17 mouse cellular contexts compared by ENCODE assay signal in the genomic region with DNA sequence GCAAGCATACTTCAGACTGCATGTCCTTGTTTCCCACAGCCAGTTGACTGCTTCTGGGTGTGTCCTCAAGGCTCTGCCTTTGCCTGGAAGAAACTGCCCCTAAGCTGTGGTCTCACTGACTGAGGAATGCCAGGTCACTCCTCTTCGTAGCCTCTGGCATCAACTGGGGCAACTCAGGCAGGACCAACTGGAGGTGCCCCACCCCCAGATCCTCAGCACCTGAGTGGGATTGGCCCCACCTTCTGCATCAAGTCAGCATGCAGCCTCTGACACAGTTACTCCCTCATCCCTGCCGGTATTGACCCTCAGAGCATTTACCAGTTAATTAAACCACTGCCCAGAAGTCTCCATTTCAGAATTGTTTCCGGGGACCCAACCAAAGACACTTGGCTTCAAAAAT. TPM values are rescaled to one million over a fixed set of nuclear protein-coding genes. Genes with fewer than 3 reads are reported as not detected.
DNase-seq lines count a peak whose midpoint lies in the region; ATAC-seq and TF ChIP-seq lines count a peak whose summit lies in the region.
"Had no signal": no experiment of that assay in that cellular context is flagged by ENCODE, and none has a peak within 500 bp of the region (broad histone marks: within the 10 kb centered on the region; RNA-seq: fewer than 3 reads in every experiment).

No protein-coding gene starts in this region.

- TF ChIP-seq CTCF in lung, embryonic 14.5 days (IDR thresholded peaks at IDR 0.05; ENCODE audit: low read depth) = no peak
- TF ChIP-seq CTCF in lung, adult 2 months (IDR thresholded peaks at IDR 0.05; ENCODE audit: insufficient read depth, low read length) = no peak
- no peak for TF ChIP-seq CTCF in small intestine, adult 2 months (IDR thresholded peaks at IDR 0.05; ENCODE audit: extremely low read depth, insufficient read length, insufficient replicate concordance, low read depth, low read length)
- no peak for TF ChIP-seq CTCF in cerebellum, adult 2 months (IDR thresholded peaks at IDR 0.05; ENCODE audit: borderline replicate concordance, insufficient read depth, low read depth, low read length)

- H3K36me3 ChIP-seq in lung, embryonic 14.5 days (ENCODE audit: insufficient read depth) = no peaks in the 10 kb centered on the region
- H3K36me3 ChIP-seq in lung, embryonic 16.5 days (ENCODE audit: control insufficient read depth, insufficient read depth, low read length) = no peaks in the 10 kb centered on the region
- H3K36me3 ChIP-seq in small intestine, adult 2 months (ENCODE audit: control insufficient read depth, insufficient read depth, low read length) = no peaks in the 10 kb centered on the region
- H3K36me3 ChIP-seq: heart, embryonic 10.5 days; hindbrain, embryonic 10.5 days; intestine, embryonic 15.5 days; limb, embryonic 12.5 days; neural tube, embryonic 15.5 days had no signal

- H3K9me3 ChIP-seq in lung, embryonic 14.5 days (ENCODE audit: low read depth, low read length) = no peaks in the 10 kb centered on the region
- H3K9me3 ChIP-seq in lung, embryonic 16.5 days (ENCODE audit: control insufficient read depth, low read length) = no peaks in the 10 kb centered on the region
- H3K9me3 ChIP-seq: heart, embryonic 10.5 days; hindbrain, embryonic 10.5 days; intestine, embryonic 15.5 days; limb, embryonic 12.5 days; neural tube, embryonic 15.5 days had no signal

- no peak overlapping the region for H3K4me3 ChIP-seq in lung, embryonic 14.5 days (ENCODE audit: low read depth, low read length)
- no peak overlapping the region for H3K4me3 ChIP-seq in lung, adult 2 months (replicated peaks; ENCODE audit: extremely low read depth, low read depth, low read length)
- H3K4me3 ChIP-seq in lung, embryonic 16.5 days (ENCODE audit: low read length) = no peak overlapping the region
- H3K4me3 ChIP-seq in small intestine, adult 2 months (ENCODE audit: low read depth, low read length) = no peak overlapping the region
- H3K4me3 ChIP-seq in cerebellum, adult 2 months (replicated peaks; ENCODE audit: insufficient read depth, low read depth, low read length) = no peak overlapping the region
- H3K4me3 ChIP-seq: gastrocnemius, adult 2 months; heart, embryonic 10.5 days; hindbrain, embryonic 10.5 days; intestine, embryonic 15.5 days; limb, embryonic 12.5 days; neural tube, embryonic 15.5 days had no signal

- no peak overlapping the region for H3K9ac ChIP-seq in lung, embryonic 14.5 days
- H3K9ac ChIP-seq in lung, embryonic 16.5 days (ENCODE audit: low read length) = no peak overlapping the region
- H3K9ac ChIP-seq: intestine, embryonic 15.5 days; limb, embryonic 12.5 days; neural tube, embryonic 15.5 days had no signal

- no peak for TF ChIP-seq POLR2A in lung, adult 2 months (IDR thresholded peaks at IDR 0.05; ENCODE audit: borderline replicate concordance, extremely low read depth, low read depth, low read length)
- TF ChIP-seq POLR2A in small intestine, adult 2 months (IDR thresholded peaks at IDR 0.05; ENCODE audit: low read depth, low read length) = no peak
- TF ChIP-seq POLR2A in cerebellum, adult 2 months (IDR thresholded peaks at IDR 0.05; ENCODE audit: borderline replicate concordance, insufficient read depth, low read length) = no peak

- no peaks in the 10 kb centered on the region for H3K27me3 ChIP-seq in lung, embryonic 14.5 days (ENCODE audit: insufficient read depth, low read length)
- no peaks in the 10 kb centered on the region for H3K27me3 ChIP-seq in lung, embryonic 16.5 days (ENCODE audit: control insufficient read depth, insufficient read depth, low read depth, low read length)
- H3K27me3 ChIP-seq in small intestine, adult 2 months (ENCODE audit: control insufficient read depth, insufficient read depth, low read length) = no peaks in the 10 kb centered on the region
- no peaks in the 10 kb centered on the region; the same call in 1 of the 2 replicates for H3K27me3 ChIP-seq in cerebellum, adult 2 months (ENCODE audit: control insufficient read depth, insufficient read depth, low read length)
- H3K27me3 ChIP-seq: intestine, embryonic 15.5 days; limb, embryonic 12.5 days; neural tube, embryonic 15.5 days; Patski had no signal

- H3K27ac ChIP-seq in lung, embryonic 14.5 days (ENCODE audit: low read depth) = no peak overlapping the region
- peak overlapping the region; percentile 39; the same call in 1 of the 2 replicates for H3K27ac ChIP-seq in lung, embryonic 16.5 days (ENCODE audit: low read length)
- peak overlapping the region; percentile 13; the same call in 1 of the 2 replicates for H3K27ac ChIP-seq in small intestine, adult 2 months (ENCODE audit: insufficient read depth, low read depth, low read length)
- no peak overlapping the region for H3K27ac ChIP-seq in cerebellum, adult 2 months (ENCODE audit: insufficient read depth, low read length)
- H3K27ac ChIP-seq: gastrocnemius, adult 2 months; intestine, embryonic 15.5 days; limb, embryonic 12.5 days; neural tube, embryonic 15.5 days had no signal

- DNase-seq in lung, embryonic 14.5 days = no peak
- DNase-seq in lung, adult 2 months = no peak
- peak; percentile 65 to 74 for DNase-seq in thymus, postnatal 36 days
- DNase-seq in right cerebral cortex, postnatal 36 days (ENCODE audit: low spot score in 2 of 2) = no peak
- no peak for DNase-seq in cerebellum, adult 2 months
- DNase-seq: cerebellum, adult 18-20 months; retina, postnatal 1 day had no signal

- H3K4me1 ChIP-seq in lung, embryonic 14.5 days (ENCODE audit: insufficient read depth) = peaks cover 7% of the 10 kb centered on the region; the same call in 1 of the 2 replicates
- H3K4me1 ChIP-seq in lung, adult 2 months (ENCODE audit: control insufficient read depth, insufficient read depth, low read length) = peaks cover 9% of the 10 kb centered on the region
- H3K4me1 ChIP-seq in lung, embryonic 16.5 days (replicated peaks; ENCODE audit: control insufficient read depth, insufficient read depth, low read length) = peaks cover 13% of the 10 kb centered on the region
- H3K4me1 ChIP-seq in small intestine, adult 2 months (ENCODE audit: control insufficient read depth, insufficient read depth, insufficient read length, low read length) = peaks cover 2% of the 10 kb centered on the region; the same call in 1 of the 2 replicates
- no peaks in the 10 kb centered on the region for H3K4me1 ChIP-seq in cerebellum, adult 2 months (ENCODE audit: control insufficient read depth, insufficient read depth, low read length)
- H3K4me1 ChIP-seq: hindbrain, embryonic 10.5 days; limb, embryonic 12.5 days; neural tube, embryonic 15.5 days had no signal

- 0 out of 2 replicates have a peak, but pooled peaks have one; percentile 32 for ATAC-seq in lung, embryonic 14.5 days (ENCODE audit: insufficient read depth)
- ATAC-seq in lung, embryonic 16.5 days (ENCODE audit: low read depth) = no peak
- ATAC-seq: forebrain, embryonic 14.5 days; intestine, embryonic 15.5 days; Patski had no signal

- no peak overlapping the region for H3K4me2 ChIP-seq in lung, embryonic 14.5 days
- H3K4me2 ChIP-seq in lung, embryonic 16.5 days (ENCODE audit: low read depth, low read length) = peak overlapping the region; percentile 38; the same call in 1 of the 2 replicates
- H3K4me2 ChIP-seq: intestine, embryonic 15.5 days; limb, embryonic 12.5 days; neural tube, embryonic 15.5 days had no signal

- WGBS in lung, embryonic 14.5 days = 50% methylated on average over 3 of the region's 3 CpGs
- 51% methylated on average over 3 of the region's 3 CpGs for WGBS in lung, adult 2 months
- 56% methylated on average over 3 of the region's 3 CpGs for WGBS in lung, embryonic 16.5 days
- 78% methylated on average over 3 of the region's 3 CpGs for WGBS in small intestine, adult 2 months
- 73% methylated on average over 3 of the region's 3 CpGs for WGBS in cerebellum, adult 2 months

RNA-seq across cellular contexts. Expression of gene Il20ra, which starts 21.1 kb away (rescaled TPM):
- 0.20 TPM in 1 of 2 replicates, not detected in the other for polyA plus RNA-seq in lung, embryonic 14.5 days (2014; fragmentation: Nextera tagmentation; extraction: Ambion mirVana)
- polyA plus RNA-seq in lung, adult 2 months (2012; rRNA removed) = 0.13 TPM in 1 of 2 replicates, not detected in the other
- polyA plus RNA-seq in lung, embryonic 16.5 days (2015; fragmentation: Nextera tagmentation; extraction: Ambion mirVana) = 0.14 and 0.19 TPM in 2 replicates
- not detected in 2 replicates for polyA plus RNA-seq in small intestine, adult 2 months (2012; rRNA removed)
- 0.16 and 0.36 TPM in 2 replicates for polyA plus RNA-seq in cerebellum, adult 2 months (2012; rRNA removed)
- polyA plus RNA-seq: forebrain, embryonic 14.5 days had no signal

Comparison
In these comparisons a context has a peak if more than half of its experiments do, and no peak if none do; other contexts are left out.
1. H3K27ac ChIP-seq: peak in lung, embryonic 16.5 days (single experiment) and small intestine, adult 2 months (single experiment); none in lung, embryonic 14.5 days (single experiment) and cerebellum, adult 2 months (single experiment).
2. DNase-seq: peak in thymus, postnatal 36 days (2 of 2); none in lung, embryonic 14.5 days (single experiment), lung, adult 2 months (single experiment), right cerebral cortex, postnatal 36 days (0 of 2) and cerebellum, adult 2 months (0 of 2).